Comparison of ENCODE assay signal across 8 mouse cellular contexts in genomic region chr19:28991391-28991790, GRCm38 (mm10). TPM values are rescaled to one million over a fixed set of nuclear protein-coding genes. Genes with fewer than 3 reads are reported as not detected.
A peak's percentile ranks its signal among the peaks of the same experiment; 100 is the strongest.
DNase-seq lines count a peak whose midpoint lies in the region; ATAC-seq and TF ChIP-seq lines count a peak whose summit lies in the region.

No protein-coding gene starts in this region.

- H3K4me1 ChIP-seq in lung, postnatal 0 days (ENCODE audit: insufficient read depth, low read depth, low read length), result no peaks in the 10 kb centered on the region
- H3K4me1 ChIP-seq in embryonic fibroblast, embryonic 13.5 days (ENCODE audit: control insufficient read depth, insufficient read depth, low read length), result no peaks in the 10 kb centered on the region
- H3K4me1 ChIP-seq in limb, embryonic 11.5 days (ENCODE audit: control insufficient read depth, insufficient read depth, low read length), result 0 out of 2 replicates have a peak, but pooled peaks cover 2% of the 10 kb centered on the region

- no peak for DNase-seq in lung, postnatal 0 days (ENCODE audit: low spot score)
- DNase-seq in lung, postnatal 25 days (ENCODE audit: low spot score), result no peak
- DNase-seq in limb, embryonic 11.5 days (ENCODE audit: low spot score), result no peak
- DNase-seq in splenic B cell, adult 2 months (ENCODE audit: low read depth, low spot score), result peak; percentile 8
- no peak for DNase-seq in urinary bladder, adult 2 months (ENCODE audit: low spot score)
- DNase-seq in right cerebral cortex, postnatal 36 days (ENCODE audit: low spot score in 2 of 2), result no peak

- no peak overlapping the region for H3K27ac ChIP-seq in lung, postnatal 0 days (ENCODE audit: low read length)
- no peak overlapping the region for H3K27ac ChIP-seq in embryonic fibroblast, embryonic 13.5 days (ENCODE audit: insufficient read depth, low read length)
- no peak overlapping the region for H3K27ac ChIP-seq in limb, embryonic 11.5 days (replicated peaks; ENCODE audit: low read depth, low read length)

- TF ChIP-seq EP300 in lung, postnatal 0 days (IDR thresholded peaks at IDR 0.05), result no peak

- no peak for TF ChIP-seq POLR2A in embryonic fibroblast, embryonic 13.5 days (IDR thresholded peaks at IDR 0.05; ENCODE audit: low read depth, low read length)

- peaks cover 5% of the 10 kb centered on the region; the same call in 1 of the 2 replicates for H3K36me3 ChIP-seq in lung, postnatal 0 days (ENCODE audit: insufficient read depth, low read length)
- H3K36me3 ChIP-seq in limb, embryonic 11.5 days (ENCODE audit: control insufficient read depth, insufficient read depth, low read length), result peaks cover 8% of the 10 kb centered on the region; the same call in 1 of the 2 replicates
- H3K36me3 ChIP-seq in splenic B cell, adult 2 months (ENCODE audit: control insufficient read depth, insufficient read depth, low read length, poor library complexity, severe bottlenecking), result peaks cover 4% of the 10 kb centered on the region; the same call in 1 of the 2 replicates

- H3K9ac ChIP-seq in lung, postnatal 0 days (replicated peaks; ENCODE audit: low read depth), result no peak overlapping the region
- H3K9ac ChIP-seq in limb, embryonic 11.5 days (ENCODE audit: low read length), result peak overlapping the region; percentile 87; the same call in 1 of the 2 replicates

- no peak for ATAC-seq in lung, postnatal 0 days
- ATAC-seq in limb, embryonic 11.5 days (ENCODE audit: insufficient number of reproducible peaks, low FRiP score, low TSS enrichment, low read depth), result no peak
- no peak for ATAC-seq in megakaryocyte progenitor cell, adult 5-6 weeks (replicated peaks; ENCODE audit: poor library complexity)

- no peak for TF ChIP-seq CTCF in lung, postnatal 0 days (IDR thresholded peaks at IDR 0.05)
- no peak for TF ChIP-seq CTCF in embryonic fibroblast, embryonic 13.5 days (IDR thresholded peaks at IDR 0.05; ENCODE audit: borderline replicate concordance, insufficient read depth, low read length)

- WGBS in lung, postnatal 0 days, result 68% methylated on average over 5 of the region's 5 CpGs
- 69% methylated on average over 5 of the region's 5 CpGs for WGBS in limb, embryonic 11.5 days

- peak overlapping the region; percentile 63 for H3K4me2 ChIP-seq in lung, postnatal 0 days (replicated peaks; ENCODE audit: low read depth, low read length)
- peak overlapping the region; percentile 47 for H3K4me2 ChIP-seq in limb, embryonic 11.5 days (ENCODE audit: low read depth, severe bottlenecking)

- H3K4me3 ChIP-seq in lung, postnatal 0 days (ENCODE audit: low read depth, low read length), result no peak overlapping the region; the same call in 1 of the 2 replicates
- H3K4me3 ChIP-seq in embryonic fibroblast, embryonic 13.5 days (ENCODE audit: insufficient read depth, low read length), result peak overlapping the region; percentile 97
- H3K4me3 ChIP-seq in limb, embryonic 11.5 days (ENCODE audit: low read depth, low read length), result peak overlapping the region; percentile 62

- H3K27me3 ChIP-seq in lung, postnatal 0 days (replicated peaks; ENCODE audit: insufficient read depth, low read length), result no peaks in the 10 kb centered on the region
- H3K27me3 ChIP-seq in limb, embryonic 11.5 days (ENCODE audit: control insufficient read depth, insufficient read depth, low read length), result no peaks in the 10 kb centered on the region
- H3K27me3 ChIP-seq in splenic B cell, adult 2 months (ENCODE audit: control insufficient read depth, insufficient read depth, low read length, poor library complexity, severe bottlenecking), result no peaks in the 10 kb centered on the region

- H3K9me3 ChIP-seq in lung, postnatal 0 days (ENCODE audit: low read length), result no peaks in the 10 kb centered on the region; the same call in 1 of the 2 replicates
- no peaks in the 10 kb centered on the region for H3K9me3 ChIP-seq in limb, embryonic 11.5 days (ENCODE audit: control insufficient read depth, low read length)

RNA-seq across cellular contexts. Expression of gene Cdc37l1, which starts 1.2 kb away (rescaled TPM):
- polyA plus RNA-seq in lung, postnatal 0 days (2015; fragmentation: Nextera tagmentation; extraction: Ambion mirVana), result 21.2 and 23.4 TPM in 2 replicates
- polyA plus RNA-seq in embryonic fibroblast, embryonic 13.5 days (2011; ENCODE audit: insufficient read length, low read depth, missing spikeins), result 49.5 and 70.6 TPM in 2 replicates
- 43.9 and 49.9 TPM in 2 replicates for polyA plus RNA-seq in limb, embryonic 11.5 days (2014; fragmentation: Nextera tagmentation; extraction: Ambion mirVana)
- 28.5 and 45.0 TPM in 2 replicates for total RNA-seq in megakaryocyte progenitor cell, adult 5-6 weeks (2015)
- 31.0 and 48.1 TPM in 2 replicates for total RNA-seq in megakaryocyte progenitor cell, adult 5-6 weeks (2017)
- 36.6 and 40.1 TPM in 2 replicates for polyA plus RNA-seq in urinary bladder, adult 2 months (2012; rRNA removed)

RNA-seq across cellular contexts. Expression of gene 4430402I18Rik, which starts 23.8 kb away (rescaled TPM):
- 5.9 and 6.7 TPM in 2 replicates for polyA plus RNA-seq in lung, postnatal 0 days (2015; fragmentation: Nextera tagmentation; extraction: Ambion mirVana)
- polyA plus RNA-seq in embryonic fibroblast, embryonic 13.5 days (2011; ENCODE audit: insufficient read length, low read depth, missing spikeins), result 0.30 and 1.1 TPM in 2 replicates
- 0.11 and 0.37 TPM in 2 replicates for polyA plus RNA-seq in limb, embryonic 11.5 days (2014; fragmentation: Nextera tagmentation; extraction: Ambion mirVana)
- 0.12 TPM in 1 of 2 replicates, not detected in the other for total RNA-seq in megakaryocyte progenitor cell, adult 5-6 weeks (2015)
- 0.21 TPM in 1 of 2 replicates, not detected in the other for total RNA-seq in megakaryocyte progenitor cell, adult 5-6 weeks (2017)
- polyA plus RNA-seq in urinary bladder, adult 2 months (2012; rRNA removed), result 3.1 and 3.2 TPM in 2 replicates

RNA-seq across cellular contexts. Expression of gene Plpp6, which starts 27.6 kb away (rescaled TPM):
- polyA plus RNA-seq in lung, postnatal 0 days (2015; fragmentation: Nextera tagmentation; extraction: Ambion mirVana), result 9.8 and 9.9 TPM in 2 replicates
- 7.6 and 7.9 TPM in 2 replicates for polyA plus RNA-seq in embryonic fibroblast, embryonic 13.5 days (2011; ENCODE audit: insufficient read length, low read depth, missing spikeins)
- 5.2 and 7.3 TPM in 2 replicates for polyA plus RNA-seq in limb, embryonic 11.5 days (2014; fragmentation: Nextera tagmentation; extraction: Ambion mirVana)
- 11.4 and 13.7 TPM in 2 replicates for total RNA-seq in megakaryocyte progenitor cell, adult 5-6 weeks (2015)
- total RNA-seq in megakaryocyte progenitor cell, adult 5-6 weeks (2017), result 5.5 and 5.9 TPM in 2 replicates
- polyA plus RNA-seq in urinary bladder, adult 2 months (2012; rRNA removed), result 8.3 and 10.2 TPM in 2 replicates

RNA-seq across cellular contexts. Expression of gene Ak3, which starts 56.4 kb away (rescaled TPM):
- 79.3 and 81.1 TPM in 2 replicates for polyA plus RNA-seq in lung, postnatal 0 days (2015; fragmentation: Nextera tagmentation; extraction: Ambion mirVana)
- 56.1 and 62.0 TPM in 2 replicates for polyA plus RNA-seq in embryonic fibroblast, embryonic 13.5 days (2011; ENCODE audit: insufficient read length, low read depth, missing spikeins)
- polyA plus RNA-seq in limb, embryonic 11.5 days (2014; fragmentation: Nextera tagmentation; extraction: Ambion mirVana), result 87.3 and 87.8 TPM in 2 replicates
- total RNA-seq in megakaryocyte progenitor cell, adult 5-6 weeks (2015), result 41.5 and 50.1 TPM in 2 replicates
- 22.3 and 29.4 TPM in 2 replicates for total RNA-seq in megakaryocyte progenitor cell, adult 5-6 weeks (2017)
- polyA plus RNA-seq in urinary bladder, adult 2 months (2012; rRNA removed), result 96.5 and 118 TPM in 2 replicates
